In genomic region chr1:163671326-163671725, GRCm38 (mm10) we compare ENCODE assay signal across 21 mouse cellular contexts. TPM values are rescaled to one million over a fixed set of nuclear protein-coding genes. Genes with fewer than 3 reads are reported as not detected.
A peak's percentile ranks its signal among the peaks of the same experiment; 100 is the strongest.
DNase-seq lines count a peak whose midpoint lies in the region; ATAC-seq and TF ChIP-seq lines count a peak whose summit lies in the region.
"Had no signal": no experiment of that assay in that cellular context is flagged by ENCODE, and none has a peak within 500 bp of the region (broad histone marks: within the 10 kb centered on the region; RNA-seq: fewer than 3 reads in every experiment).

No protein-coding gene starts in this region.

- DNase-seq in embryonic facial prominence, embryonic 14.5 days (ENCODE audit: low spot score): peak; percentile 15
- DNase-seq in embryonic facial prominence, embryonic 10.5 days (ENCODE audit: low spot score): no peak
- DNase-seq in stomach, postnatal 0 days (ENCODE audit: low spot score): no peak
- peak; percentile 24 for DNase-seq in kidney, postnatal 14 days
- DNase-seq in skeletal muscle tissue, adult 2 months (ENCODE audit: low read depth, low spot score): peak; percentile 15
- DNase-seq: cerebellum, adult 8-10 months; liver, embryonic 13.5 days; thymus, postnatal 36 days had no signal

- H3K9ac ChIP-seq in embryonic facial prominence, embryonic 14.5 days (ENCODE audit: low read depth, low read length): no peak overlapping the region
- no peak overlapping the region for H3K9ac ChIP-seq in stomach, embryonic 16.5 days (ENCODE audit: low read length)
- H3K9ac ChIP-seq in stomach, postnatal 0 days (ENCODE audit: low read length): no peak overlapping the region
- no peak overlapping the region for H3K9ac ChIP-seq in liver, embryonic 12.5 days
- H3K9ac ChIP-seq: embryonic facial prominence, embryonic 12.5 days; heart, embryonic 15.5 days; liver, embryonic 13.5 days; lung, embryonic 15.5 days had no signal

- no peak for TF ChIP-seq CTCF in stomach, postnatal 0 days (IDR thresholded peaks at IDR 0.05; ENCODE audit: low read depth)

- H3K27me3 ChIP-seq in embryonic facial prominence, embryonic 14.5 days (replicated peaks; ENCODE audit: control insufficient read depth, insufficient read depth, low read length): no peaks in the 10 kb centered on the region
- H3K27me3 ChIP-seq in embryonic facial prominence, embryonic 10.5 days (replicated peaks; ENCODE audit: low read depth, poor library complexity, severe bottlenecking): no peaks in the 10 kb centered on the region
- no peaks in the 10 kb centered on the region for H3K27me3 ChIP-seq in stomach, embryonic 16.5 days (ENCODE audit: control insufficient read depth, insufficient read depth, low read length)
- H3K27me3 ChIP-seq in stomach, postnatal 0 days (ENCODE audit: control insufficient read depth, insufficient read depth, low read length): no peaks in the 10 kb centered on the region
- no peaks in the 10 kb centered on the region for H3K27me3 ChIP-seq in liver, embryonic 12.5 days (replicated peaks)
- H3K27me3 ChIP-seq: embryonic facial prominence, embryonic 12.5 days; heart, embryonic 15.5 days; liver, embryonic 13.5 days; lung, embryonic 15.5 days had no signal

- no peak overlapping the region for H3K27ac ChIP-seq in embryonic facial prominence, embryonic 14.5 days (replicated peaks; ENCODE audit: low read depth, low read length)
- no peak overlapping the region for H3K27ac ChIP-seq in embryonic facial prominence, embryonic 10.5 days (replicated peaks)
- H3K27ac ChIP-seq in stomach, embryonic 16.5 days (ENCODE audit: low read length): no peak overlapping the region
- H3K27ac ChIP-seq in stomach, postnatal 0 days (replicated peaks): no peak overlapping the region
- no peak overlapping the region for H3K27ac ChIP-seq in liver, embryonic 12.5 days
- H3K27ac ChIP-seq: embryonic facial prominence, embryonic 12.5 days; heart, embryonic 15.5 days; layer of hippocampus, adult 2 months; liver, embryonic 13.5 days; lung, embryonic 15.5 days; macrophage had no signal

- H3K4me3 ChIP-seq in embryonic facial prominence, embryonic 14.5 days (ENCODE audit: low read depth, low read length): no peak overlapping the region
- H3K4me3 ChIP-seq in embryonic facial prominence, embryonic 10.5 days: no peak overlapping the region
- no peak overlapping the region for H3K4me3 ChIP-seq in stomach, embryonic 16.5 days (replicated peaks; ENCODE audit: low read length)
- H3K4me3 ChIP-seq in stomach, postnatal 0 days (ENCODE audit: low read depth, low read length): no peak overlapping the region
- H3K4me3 ChIP-seq in liver, embryonic 12.5 days: no peak overlapping the region
- H3K4me3 ChIP-seq: embryonic facial prominence, embryonic 12.5 days; heart, embryonic 15.5 days; layer of hippocampus, adult 2 months; liver, embryonic 13.5 days; lung, embryonic 15.5 days had no signal

- no peak overlapping the region for H3K4me2 ChIP-seq in embryonic facial prominence, embryonic 14.5 days (ENCODE audit: low read depth, low read length)
- H3K4me2 ChIP-seq in stomach, embryonic 16.5 days (ENCODE audit: low read depth, low read length): no peak overlapping the region
- no peak overlapping the region for H3K4me2 ChIP-seq in stomach, postnatal 0 days (replicated peaks; ENCODE audit: low read depth)
- H3K4me2 ChIP-seq in liver, embryonic 12.5 days: no peak overlapping the region
- H3K4me2 ChIP-seq: embryonic facial prominence, embryonic 12.5 days; heart, embryonic 15.5 days; liver, embryonic 13.5 days; lung, embryonic 15.5 days; midbrain, embryonic 11.5 days had no signal

- WGBS in embryonic facial prominence, embryonic 14.5 days: 78% methylated on average over 4 of the region's 4 CpGs
- 87% methylated on average over 4 of the region's 4 CpGs for WGBS in embryonic facial prominence, embryonic 10.5 days
- 65% methylated on average over 4 of the region's 4 CpGs for WGBS in stomach, embryonic 16.5 days
- 68% methylated on average over 4 of the region's 4 CpGs for WGBS in stomach, postnatal 0 days
- WGBS in liver, embryonic 12.5 days (ENCODE audit: insufficient replicate concordance): 59% methylated on average over 4 of the region's 4 CpGs

- no peaks in the 10 kb centered on the region for H3K9me3 ChIP-seq in embryonic facial prominence, embryonic 14.5 days (ENCODE audit: control insufficient read depth, low read length)
- H3K9me3 ChIP-seq in embryonic facial prominence, embryonic 10.5 days: no peaks in the 10 kb centered on the region
- no peaks in the 10 kb centered on the region for H3K9me3 ChIP-seq in stomach, embryonic 16.5 days (replicated peaks; ENCODE audit: control insufficient read depth, low read length)
- no peaks in the 10 kb centered on the region for H3K9me3 ChIP-seq in stomach, postnatal 0 days (ENCODE audit: control insufficient read depth, low read length)
- H3K9me3 ChIP-seq in liver, embryonic 12.5 days (replicated peaks): no peaks in the 10 kb centered on the region
- H3K9me3 ChIP-seq: embryonic facial prominence, embryonic 12.5 days; heart, embryonic 15.5 days; liver, embryonic 13.5 days; lung, embryonic 15.5 days had no signal

- TF ChIP-seq EP300 in stomach, postnatal 0 days (optimal IDR thresholded peaks at IDR 0.05): no peak

- no peaks in the 10 kb centered on the region; the same call in 1 of the 2 replicates for H3K4me1 ChIP-seq in embryonic facial prominence, embryonic 14.5 days (ENCODE audit: control insufficient read depth, insufficient read depth, low read length)
- 0 out of 2 replicates have a peak, but pooled peaks cover 9% of the 10 kb centered on the region for H3K4me1 ChIP-seq in embryonic facial prominence, embryonic 10.5 days
- peaks cover 2% of the 10 kb centered on the region; the same call in 1 of the 2 replicates for H3K4me1 ChIP-seq in stomach, embryonic 16.5 days (ENCODE audit: control insufficient read depth, insufficient read depth, low read length)
- no peaks in the 10 kb centered on the region for H3K4me1 ChIP-seq in stomach, postnatal 0 days (replicated peaks; ENCODE audit: control insufficient read depth, insufficient read depth)
- H3K4me1 ChIP-seq in liver, embryonic 12.5 days: no peaks in the 10 kb centered on the region
- H3K4me1 ChIP-seq: heart, embryonic 15.5 days; liver, embryonic 13.5 days; lung, embryonic 15.5 days had no signal

- H3K36me3 ChIP-seq in embryonic facial prominence, embryonic 14.5 days (ENCODE audit: control insufficient read depth, insufficient read depth, low read length): no peaks in the 10 kb centered on the region
- no peaks in the 10 kb centered on the region for H3K36me3 ChIP-seq in embryonic facial prominence, embryonic 10.5 days (replicated peaks)
- no peaks in the 10 kb centered on the region for H3K36me3 ChIP-seq in stomach, embryonic 16.5 days (ENCODE audit: control insufficient read depth, insufficient read depth, low read length)
- H3K36me3 ChIP-seq in stomach, postnatal 0 days (ENCODE audit: control insufficient read depth, insufficient read depth, low read length): no peaks in the 10 kb centered on the region
- H3K36me3 ChIP-seq in liver, embryonic 12.5 days: no peaks in the 10 kb centered on the region
- H3K36me3 ChIP-seq: embryonic facial prominence, embryonic 12.5 days; heart, embryonic 15.5 days; liver, embryonic 13.5 days; lung, embryonic 15.5 days had no signal

- ATAC-seq in embryonic facial prominence, embryonic 14.5 days (ENCODE audit: low read depth): no peak
- 0 out of 2 replicates have a peak, but pooled peaks have one; percentile 17 for ATAC-seq in stomach, embryonic 16.5 days (ENCODE audit: insufficient read depth, low FRiP score)
- no peak for ATAC-seq in stomach, postnatal 0 days (ENCODE audit: low FRiP score, low TSS enrichment)
- ATAC-seq in CD4-positive, CD25-positive, alpha-beta regulatory T cell, adult 4 months: no peak
- ATAC-seq in liver, embryonic 12.5 days: no peak
- ATAC-seq: forebrain, embryonic 16.5 days; hindbrain, embryonic 16.5 days; intestine, embryonic 16.5 days had no signal

RNA-seq across cellular contexts. Expression of gene Mettl11b, which starts 53.7 kb away (rescaled TPM):
- polyA plus RNA-seq in embryonic facial prominence, embryonic 14.5 days (2014; fragmentation: Nextera tagmentation; extraction: Ambion mirVana): 0.67 and 1.5 TPM in 2 replicates
- polyA plus RNA-seq in embryonic facial prominence, embryonic 10.5 days (2016; fragmentation: Nextera tagmentation; extraction: Ambion mirVana): 0.14 and 0.45 TPM in 2 replicates
- polyA plus RNA-seq in stomach, embryonic 16.5 days (2015; fragmentation: Nextera tagmentation; extraction: Ambion mirVana): 0.23 TPM in 1 of 2 replicates, not detected in the other
- not detected in 2 replicates for polyA plus RNA-seq in stomach, postnatal 0 days (2015; fragmentation: Nextera tagmentation; extraction: Ambion mirVana)
- not detected for polyA plus RNA-seq in CD4-positive, CD25-positive, alpha-beta regulatory T cell, adult 4 months (2017; shearing (Covaris generic))
- polyA plus RNA-seq in liver, embryonic 12.5 days (2016; fragmentation: Nextera tagmentation; extraction: Ambion mirVana): not detected in 2 replicates
- polyA plus RNA-seq: hindbrain, embryonic 16.5 days; intestine, embryonic 16.5 days; liver, embryonic 13.5 days; macrophage; neural tube, embryonic 11.5 days had no signal

Comparison
In these comparisons a context has a peak if more than half of its experiments do, and no peak if none do; other contexts are left out.
1. DNase-seq: peak in embryonic facial prominence, embryonic 14.5 days (single experiment), kidney, postnatal 14 days (single experiment) and skeletal muscle tissue, adult 2 months (single experiment); none in embryonic facial prominence, embryonic 10.5 days (single experiment) and stomach, postnatal 0 days (single experiment).